Comparison of ENCODE assay signal across 16 mouse cellular contexts in the genomic region with DNA sequence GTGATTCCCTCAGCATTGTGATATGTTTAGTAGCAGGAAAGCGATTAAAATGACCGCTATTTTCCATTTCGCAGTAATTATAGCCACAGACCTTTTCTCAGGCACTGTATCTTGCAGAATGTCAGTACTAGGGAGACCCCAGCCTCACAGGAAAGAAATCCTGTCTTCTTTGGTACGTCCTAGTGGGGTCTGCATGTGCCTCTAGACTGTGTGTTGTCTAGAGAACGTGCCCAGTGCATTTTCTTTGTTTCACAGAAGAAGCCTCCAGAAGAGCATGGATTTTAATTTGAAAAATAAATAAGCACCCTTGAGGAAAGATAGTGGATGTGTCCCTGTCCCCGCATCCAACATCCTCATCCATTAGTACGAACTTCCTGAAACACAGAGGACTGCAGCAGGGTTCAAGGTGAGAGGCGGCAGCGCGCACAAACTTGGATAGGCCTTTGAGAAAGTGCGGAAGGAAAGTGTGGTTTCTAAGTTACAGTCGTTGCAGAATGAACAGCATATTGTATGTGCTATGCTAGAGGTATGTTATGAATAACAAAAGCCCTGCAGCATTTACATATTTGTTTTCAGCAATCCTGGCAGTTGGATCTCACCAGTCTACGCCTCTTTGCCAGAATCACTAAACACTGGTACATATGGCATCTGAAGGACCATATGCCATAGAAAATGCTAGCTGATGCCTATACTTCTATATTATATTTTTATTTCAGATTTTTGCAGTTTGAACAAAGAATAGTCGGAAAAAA. TPM values are rescaled to one million over a fixed set of nuclear protein-coding genes. Genes with fewer than 3 reads are reported as not detected.
DNase-seq lines count a peak whose midpoint lies in the region; ATAC-seq and TF ChIP-seq lines count a peak whose summit lies in the region.
"Had no signal": no experiment of that assay in that cellular context is flagged by ENCODE, and none has a peak within 500 bp of the region (broad histone marks: within the 10 kb centered on the region; RNA-seq: fewer than 3 reads in every experiment).

No protein-coding gene starts in this region.

- no peaks in the 10 kb centered on the region for H3K36me3 ChIP-seq in forebrain, embryonic 15.5 days
- no peaks in the 10 kb centered on the region for H3K36me3 ChIP-seq in midbrain, embryonic 16.5 days (ENCODE audit: control insufficient read depth, insufficient read depth, low read length)
- no peaks in the 10 kb centered on the region for H3K36me3 ChIP-seq in thymus, adult 2 months (ENCODE audit: control insufficient read depth, insufficient read depth, low read length)

- H3K9ac ChIP-seq in forebrain, embryonic 15.5 days (replicated peaks) = no peak overlapping the region
- no peak overlapping the region for H3K9ac ChIP-seq in midbrain, embryonic 16.5 days (ENCODE audit: low read depth, low read length)

- 0 out of 2 replicates have a peak overlapping the region, but pooled peaks have one; percentile 6 for H3K4me2 ChIP-seq in forebrain, embryonic 15.5 days (replicated peaks)
- peak overlapping the region; percentile 24; the same call in 1 of the 2 replicates for H3K4me2 ChIP-seq in midbrain, embryonic 16.5 days (ENCODE audit: low read length)
- H3K4me2 ChIP-seq: heart, embryonic 11.5 days; liver, embryonic 11.5 days had no signal

- H3K27me3 ChIP-seq in forebrain, embryonic 15.5 days = no peaks in the 10 kb centered on the region
- no peaks in the 10 kb centered on the region for H3K27me3 ChIP-seq in midbrain, embryonic 16.5 days (ENCODE audit: control insufficient read depth, insufficient read depth, low read depth, low read length)
- H3K27me3 ChIP-seq in thymus, adult 2 months (ENCODE audit: control insufficient read depth, insufficient read depth, low read length) = no peaks in the 10 kb centered on the region

- peaks cover 19% of the 10 kb centered on the region for H3K4me1 ChIP-seq in forebrain, embryonic 15.5 days
- peaks cover 3% of the 10 kb centered on the region; the same call in 1 of the 2 replicates for H3K4me1 ChIP-seq in midbrain, embryonic 16.5 days (ENCODE audit: control insufficient read depth, insufficient read depth, low read length)
- H3K4me1 ChIP-seq in thymus, adult 2 months (replicated peaks; ENCODE audit: control insufficient read depth, insufficient read depth, low read length) = no peaks in the 10 kb centered on the region

- WGBS in forebrain, embryonic 15.5 days = 57% methylated on average over 14 of the region's 14 CpGs
- 63% methylated on average over 14 of the region's 14 CpGs for WGBS in midbrain, embryonic 16.5 days
- WGBS in thymus, adult 2 months = 91% methylated on average over 14 of the region's 14 CpGs

- DNase-seq in layer of hippocampus, adult 2 months (ENCODE audit: low spot score in 2 of 2) = peak; percentile 13 to 44
- DNase-seq in layer of hippocampus, postnatal 10 days (ENCODE audit: low spot score in 2 of 2) = no peak
- peak; percentile 87 for DNase-seq in brain, embryonic 14.5 days (ENCODE audit: low read depth)
- DNase-seq in thymus, adult 2 months = no peak
- DNase-seq in urinary bladder, postnatal 25 days (ENCODE audit: low spot score) = no peak
- DNase-seq: cerebellum, adult 2 months; embryo, embryonic 11 days; gastrocnemius, postnatal 25 days; heart, postnatal 36 days; kidney, adult 11 months; kidney, postnatal 25 days had no signal

- TF ChIP-seq POLR2A in brain, embryonic 14.5 days (IDR thresholded peaks at IDR 0.05; ENCODE audit: borderline replicate concordance, extremely low read depth, insufficient read depth, insufficient read length, poor library complexity, severe bottlenecking) = no peak
- no peak for TF ChIP-seq POLR2A in thymus, adult 2 months (IDR thresholded peaks at IDR 0.05; ENCODE audit: control insufficient read depth, extremely low read depth, insufficient read depth, low read length, poor library complexity)

- no peak overlapping the region for H3K27ac ChIP-seq in layer of hippocampus, adult 2 months
- peak overlapping the region; percentile 73 for H3K27ac ChIP-seq in forebrain, embryonic 15.5 days (replicated peaks)
- H3K27ac ChIP-seq in midbrain, embryonic 16.5 days (ENCODE audit: low read length) = no peak overlapping the region; the same call in 1 of the 2 replicates
- no peak overlapping the region for H3K27ac ChIP-seq in thymus, adult 2 months (ENCODE audit: control insufficient read depth, insufficient read depth, low read length)

- no peaks in the 10 kb centered on the region for H3K9me3 ChIP-seq in forebrain, embryonic 15.5 days
- no peaks in the 10 kb centered on the region for H3K9me3 ChIP-seq in midbrain, embryonic 16.5 days (replicated peaks; ENCODE audit: control insufficient read depth, low read length, poor library complexity, severe bottlenecking)

- TF ChIP-seq CTCF in layer of hippocampus, adult 2 months (conservative IDR thresholded peaks at IDR 0.05) = no peak
- TF ChIP-seq CTCF in brain, embryonic 14.5 days (IDR thresholded peaks at IDR 0.05; ENCODE audit: borderline replicate concordance, extremely low read depth, insufficient read depth, insufficient read length) = no peak
- no peak for TF ChIP-seq CTCF in thymus, adult 2 months (IDR thresholded peaks at IDR 0.05; ENCODE audit: borderline replicate concordance, control insufficient read depth, extremely low read depth, insufficient read depth, low read length, poor library complexity)

- ATAC-seq in forebrain, embryonic 15.5 days (replicated peaks) = peak; percentile 96
- no peak; the same call in 1 of the 2 replicates for ATAC-seq in midbrain, embryonic 16.5 days

- no peak overlapping the region for H3K4me3 ChIP-seq in layer of hippocampus, adult 2 months
- no peak overlapping the region for H3K4me3 ChIP-seq in forebrain, embryonic 15.5 days
- H3K4me3 ChIP-seq in midbrain, embryonic 16.5 days (ENCODE audit: low read depth, low read length) = no peak overlapping the region
- no peak overlapping the region for H3K4me3 ChIP-seq in thymus, adult 2 months (ENCODE audit: control insufficient read depth, insufficient read depth, low read length)

RNA-seq across cellular contexts. Expression of gene Prdm8, which starts 28.3 kb away (rescaled TPM):
- 10 to 100 TPM; 97.2 to 98.1 TPM for total RNA-seq in layer of hippocampus, adult 2 months (2021)
- total RNA-seq in layer of hippocampus, postnatal 10 days (2021) = 10 to 100 TPM; 45.0 to 55.4 TPM
- 23.2 and 26.7 TPM in 2 replicates for polyA plus RNA-seq in brain, embryonic 14.5 days (2012; rRNA removed)
- polyA plus RNA-seq in forebrain, embryonic 15.5 days (2015; fragmentation: Nextera tagmentation; extraction: Ambion mirVana) = 7.9 and 8.7 TPM in 2 replicates
- polyA plus RNA-seq in midbrain, embryonic 16.5 days (2015; fragmentation: Nextera tagmentation; extraction: Ambion mirVana) = 1.5 and 1.7 TPM in 2 replicates
- 0.09 and 0.19 TPM in 2 replicates for polyA plus RNA-seq in thymus, adult 2 months (2012; rRNA removed)
- total RNA-seq: megakaryocyte, adult 5-6 weeks had no signal
- polyA plus RNA-seq: heart, embryonic 11.5 days; liver, embryonic 11.5 days had no signal

Comparison
In these comparisons a context has a peak if more than half of its experiments do, and no peak if none do; other contexts are left out.
1. DNase-seq: peak in layer of hippocampus, adult 2 months (2 of 2) and brain, embryonic 14.5 days (single experiment); none in layer of hippocampus, postnatal 10 days (0 of 2), thymus, adult 2 months (single experiment) and urinary bladder, postnatal 25 days (single experiment).